Mouse (Mus musculus): ENCODE data around the gene Nrxn2.

DNA sequence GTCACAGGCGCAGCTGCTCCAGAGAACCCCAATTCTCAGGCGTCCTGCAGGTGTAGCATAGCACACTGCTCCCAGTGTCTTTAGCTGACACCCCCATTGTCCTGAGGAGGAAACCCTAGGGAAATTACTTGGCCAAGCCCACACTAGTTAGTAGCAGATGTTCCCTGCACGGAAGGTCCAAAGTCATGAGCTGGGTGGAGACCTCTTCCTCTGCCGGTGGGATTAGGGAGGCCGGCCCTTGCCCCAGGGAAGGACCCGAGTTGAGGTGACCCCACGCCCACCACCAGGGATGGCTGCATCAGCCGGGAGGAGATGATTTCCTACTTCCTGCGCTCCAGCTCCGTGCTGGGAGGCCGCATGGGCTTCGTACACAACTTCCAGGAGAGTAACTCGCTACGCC, 5.7 kb upstream of the Nrxn2 start:
- no peak for TF ChIP-seq POLR2A (IDR thresholded peaks at IDR 0.05; ENCODE audit: insufficient read length, low read depth)
- no peak for TF ChIP-seq USF1 (IDR thresholded peaks at IDR 0.05; ENCODE audit: low read depth)
- TF ChIP-seq MYOD1 (IDR thresholded peaks at IDR 0.05; ENCODE audit: control insufficient read depth in 1 of 3, insufficient read length in 2 of 3, low read depth in 2 of 3) = no peak
- TF ChIP-seq TCF12 (IDR thresholded peaks at IDR 0.05; ENCODE audit: insufficient read depth, poor library complexity, severe bottlenecking) = no peak
- TF ChIP-seq POLR2AphosphoS2 (IDR thresholded peaks at IDR 0.05; ENCODE audit: insufficient read length, low read depth) = no peak
- no peak for TF ChIP-seq CEBPB (IDR thresholded peaks at IDR 0.05; ENCODE audit: insufficient read depth, poor library complexity, severe bottlenecking)
- no peak for TF ChIP-seq MYOG (IDR thresholded peaks at IDR 0.05; ENCODE audit: control insufficient read depth in 1 of 3, insufficient read depth in 1 of 3, insufficient read length in 2 of 3, low read depth in 2 of 3)
- TF ChIP-seq E2F4 (IDR thresholded peaks at IDR 0.05; ENCODE audit: insufficient read depth) = no peak
- TF ChIP-seq REST (IDR thresholded peaks at IDR 0.05; ENCODE audit: insufficient read depth, insufficient read length) = no peak
- no peak for TF ChIP-seq MAX (IDR thresholded peaks at IDR 0.05; ENCODE audit: low read depth)
